Mouse (Mus musculus): ENCODE data around the gene Gm17949. TPM values are rescaled to one million over a fixed set of nuclear protein-coding genes. Genes with fewer than 3 reads are reported as not detected.

Gm17949 gene
- total and polyA plus RNA-seq, 3 experiments, result 0.08 to 0.13 TPM; not detected in 1

DNA sequence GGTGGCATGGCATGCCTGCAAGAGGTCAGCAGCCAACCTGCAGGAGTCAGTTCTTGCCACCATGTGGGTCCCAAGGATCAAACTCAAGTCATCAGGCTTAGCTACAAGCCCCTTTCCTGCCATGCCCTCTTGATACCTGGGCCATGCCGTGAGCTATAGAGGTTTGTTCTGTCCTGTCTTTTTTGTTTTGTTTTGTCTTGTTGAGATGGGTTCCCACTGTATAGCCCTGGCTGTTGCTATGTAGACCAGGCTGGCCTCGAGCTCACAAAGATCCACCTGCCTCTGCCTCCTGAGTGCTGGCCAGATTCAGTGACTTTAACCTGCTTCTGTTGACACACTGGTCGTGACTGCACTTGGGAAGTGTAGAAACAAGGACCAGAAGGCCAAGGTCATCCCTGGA, 35.9 kb upstream of the Gm17949 start (continued):
- TF ChIP-seq USF1 (IDR thresholded peaks at IDR 0.05; ENCODE audit: low read depth, low read length), result no peak

GRCm38 (mm10) chr17:56976531-56977390, 34.5 kb upstream of the Gm17949 start:
- DNase-seq (ENCODE audit: low read depth, low spot score), result no peak
- H3K4me3 ChIP-seq (ENCODE audit: control insufficient read depth in 1 of 2, insufficient read depth in 1 of 2, low read depth in 2 of 2, low read length in 2 of 2), result no peak overlapping the region
- no peak overlapping the region for H3K9ac ChIP-seq (ENCODE audit: control insufficient read depth, low read depth, low read length, poor library complexity, severe bottlenecking)
- peaks cover 0 to 2% of the 10 kb centered on the region in 2 experiments; a peak in 3 of 4 replicates for H3K27me3 ChIP-seq (ENCODE audit: control insufficient read depth in 1 of 2, insufficient read depth in 2 of 2, low read length in 2 of 2)
- no peaks in the 10 kb centered on the region for H3K36me3 ChIP-seq (ENCODE audit: control insufficient read depth in 1 of 2, insufficient read depth in 2 of 2, low read length in 2 of 2)
- H3K79me2 ChIP-seq (ENCODE audit: control insufficient read depth, insufficient read depth, low read length, poor library complexity), result no peaks in the 10 kb centered on the region
- H3K4me1 ChIP-seq (ENCODE audit: control insufficient read depth in 1 of 2, insufficient read depth in 2 of 2, low read length in 2 of 2), result no peaks in the 10 kb centered on the region
- TF ChIP-seq BHLHE40 (IDR thresholded peaks at IDR 0.05; ENCODE audit: borderline replicate concordance, low read depth, low read length) (no peak), MAX (IDR thresholded peaks at IDR 0.05; ENCODE audit: low read length) (no peak), KAT2A (conservative IDR thresholded peaks at IDR 0.05; ENCODE audit: low read depth, low read length) (no peak), SIN3A (IDR thresholded peaks at IDR 0.05; ENCODE audit: low read length) (no peak), MYB (IDR thresholded peaks at IDR 0.05; ENCODE audit: low read depth, low read length) (no peak), MAFK (IDR thresholded peaks at IDR 0.05; ENCODE audit: borderline replicate concordance, low read depth, low read length) (no peak), ELF1 (IDR thresholded peaks at IDR 0.05; ENCODE audit: low read depth, low read length) (no peak), MAZ (IDR thresholded peaks at IDR 0.05; ENCODE audit: low read depth, low read length) (no peak), GABPA (IDR thresholded peaks at IDR 0.05; ENCODE audit: low read depth, low read length) (no peak), MYC (IDR thresholded peaks at IDR 0.05; ENCODE audit: low read depth, low read length) (no peak)
- no peaks in the 10 kb centered on the region for H3K9me3 ChIP-seq (replicated peaks; ENCODE audit: insufficient read depth, low read length)
- H3K27ac ChIP-seq (ENCODE audit: control insufficient read depth, low read depth, low read length), result no peak overlapping the region

GRCm38 (mm10) chr17:56979524-56979923, 31.7 kb upstream of the Gm17949 start:
- H3K27ac ChIP-seq (ENCODE audit: control insufficient read depth, low read depth, low read length), result no peak overlapping the region
- H3K4me3 ChIP-seq (ENCODE audit: control insufficient read depth in 1 of 2, insufficient read depth in 1 of 2, low read depth in 2 of 2, low read length in 2 of 2), result no peak overlapping the region
- DNase-seq (ENCODE audit: low read depth, low spot score), result no peak
- no peak overlapping the region for H3K9ac ChIP-seq (ENCODE audit: control insufficient read depth, low read depth, low read length, poor library complexity, severe bottlenecking)
- no peaks in the 10 kb centered on the region for H3K79me2 ChIP-seq (ENCODE audit: control insufficient read depth, insufficient read depth, low read length, poor library complexity)
- no peaks in the 10 kb centered on the region; a peak in 1 of 4 replicates for H3K27me3 ChIP-seq (ENCODE audit: control insufficient read depth in 1 of 2, insufficient read depth in 2 of 2, low read length in 2 of 2)
- no peaks in the 10 kb centered on the region for H3K36me3 ChIP-seq (ENCODE audit: control insufficient read depth in 1 of 2, insufficient read depth in 2 of 2, low read length in 2 of 2)
- H3K4me1 ChIP-seq (ENCODE audit: control insufficient read depth in 1 of 2, insufficient read depth in 2 of 2, low read length in 2 of 2), result no peaks in the 10 kb centered on the region
- TF ChIP-seq NRF1 (IDR thresholded peaks at IDR 0.05; ENCODE audit: insufficient read depth, low read depth, low read length, poor library complexity, severe bottlenecking) (no peak), NELFE (IDR thresholded peaks at IDR 0.05; ENCODE audit: low read depth, low read length) (no peak), POLR2AphosphoS2 (IDR thresholded peaks at IDR 0.05; ENCODE audit: low read length) (no peak)
- no peaks in the 10 kb centered on the region for H3K9me3 ChIP-seq (replicated peaks; ENCODE audit: insufficient read depth, low read length)
